Mouse (Mus musculus) monocyte, adult 2 months (primary cell): ENCODE results near the gene Foxi1.

Source experiments
- DNase-seq, 2 experiments: peaks; one replicate each; pipeline ENCODE4 v3.0.0; 2022; ENCODE audit warnings: low spot score in 2 of 2, low read depth in 1 of 2

The Foxi1 gene

GRCm38 (mm10) chr11:34165278-34165677 lies 42.6 kb downstream of the Foxi1 start:
- DNase-seq = no peak

- no peak for DNase-seq
These were observed 49.0 kb downstream of the Foxi1 start for GRCm38 (mm10) chr11:34158916-34159315.

- no peak for DNase-seq
These were observed 52.7 kb downstream of the Foxi1 start for GRCm38 (mm10) chr11:34155235-34155634.
